Mouse (Mus musculus) midbrain, embryonic 11.5 days (tissue): Measurements from ENCODE around the gene Dnajc27. TPM values are rescaled to one million over a fixed set of nuclear protein-coding genes. Genes with fewer than 3 reads are reported as not detected.

Experiments used
- ATAC-seq: fragments of 200-750 bp; cut with Nextera tagmentation; 2 replicates; pipeline ENCODE4 v1.8.0; 2017; ENCODE audit warnings: moderate TSS enrichment, moderate library complexity; ENCODE audit not compliant: low FRiP score
- DNase-seq: peaks from one replicate; pipeline ENCODE4 v3.0.0; 2015; ENCODE audit warnings: low spot score; ENCODE audit errors: missing footprints
- H3K27ac ChIP-seq: fragments of 300-500 bp; sonication (generic); 2 replicates; pipeline ENCODE4 v1.5.1; 2014; ENCODE audit warnings: low read depth, low read length
- H3K27me3 ChIP-seq: fragments of 300-500 bp; sonication (generic); 2 replicates; pipeline ENCODE4 v1.6.1; 2014; ENCODE audit warnings: mild to moderate bottlenecking, low read length, moderate library complexity, mixed read lengths; ENCODE audit not compliant: control insufficient read depth, insufficient read depth
- H3K36me3 ChIP-seq: fragments of 300-500 bp; sonication (generic); 2 replicates; pipeline ENCODE4 v1.6.1; 2014; ENCODE audit warnings: mild to moderate bottlenecking, low read length, moderate library complexity, mixed read lengths; ENCODE audit not compliant: control insufficient read depth, insufficient read depth
- H3K4me1 ChIP-seq: fragments of 300-500 bp; sonication (generic); 2 replicates; pipeline ENCODE4 v1.6.1; 2014; ENCODE audit warnings: low read length; ENCODE audit not compliant: control insufficient read depth, insufficient read depth
- H3K4me2 ChIP-seq: fragments of 300-500 bp; sonication (generic); 2 replicates; pipeline ENCODE4 v1.6.1; 2014; ENCODE audit warnings: mild to moderate bottlenecking, moderate library complexity
- H3K4me3 ChIP-seq: fragments of 300-500 bp; sonication (generic); 2 replicates; pipeline ENCODE4 v1.5.1; 2014; ENCODE audit warnings: low read depth, low read length
- H3K9ac ChIP-seq: fragments of 300-500 bp; sonication (generic); 2 replicates; pipeline ENCODE4 v1.6.1; 2014; ENCODE audit warnings: low read length
- H3K9me3 ChIP-seq: fragments of 300-500 bp; sonication (generic); 2 replicates; pipeline ENCODE4 v1.6.1; 2016; ENCODE audit warnings: low read length; ENCODE audit not compliant: control insufficient read depth
- WGBS: fragments of 180-500 bp; shearing (Covaris S2); extraction: QIAGEN DNeasy Blood & Tissue Kit; methylation state at CpG from one replicate; pipeline ENCODE4 v1.1.7; 2014; 5-methylcytosine and 5-hydroxymethylcytosine counted together
- polyA plus RNA-seq: library from polyadenylated mRNA; unstranded; fragments of >200 nt; fragmentation: Nextera tagmentation; extraction: Ambion mirVana; gene quantifications from 2 replicates; pipeline ENCODE4 v1.2.1, GENCODE M21; 2014

The Dnajc27 gene
- polyA plus RNA-seq, 1 experiment from 2014 or later = 11.4 TPM

DNA sequence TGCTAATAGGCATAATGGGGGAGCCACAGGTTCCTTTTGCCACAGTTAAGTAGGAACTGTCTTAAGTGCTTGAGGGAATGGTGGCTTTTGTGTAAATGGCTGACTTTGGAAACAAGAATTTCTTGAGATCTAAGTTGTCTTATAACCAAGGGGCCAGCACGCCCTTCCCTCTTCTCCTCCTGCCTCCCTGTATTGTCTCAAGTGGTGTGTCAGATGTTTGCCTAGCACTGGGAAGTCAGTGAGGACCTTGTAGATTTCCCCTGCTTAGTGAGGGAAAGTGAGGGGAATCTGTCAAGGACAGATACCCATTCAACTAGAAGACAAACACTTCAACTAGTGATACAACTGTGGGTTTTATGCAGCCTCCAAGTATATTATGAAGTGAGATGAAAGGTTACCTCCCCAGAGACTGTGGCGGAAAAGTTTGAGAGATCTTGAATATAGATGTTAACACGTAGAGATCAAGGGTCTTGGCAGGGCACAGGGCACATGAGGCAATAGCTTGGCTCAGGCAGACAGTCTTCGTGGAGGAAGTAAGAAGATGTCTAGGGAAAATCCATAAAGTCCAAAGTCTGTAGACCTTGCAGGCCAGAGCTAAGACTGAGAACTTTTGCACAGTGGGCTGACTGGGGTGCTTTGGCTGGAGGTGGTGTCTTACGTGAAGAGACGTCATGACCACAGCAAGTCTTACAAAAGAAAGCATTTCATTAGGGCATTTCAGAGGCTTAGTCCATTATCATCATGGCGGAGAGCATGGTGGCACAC lies 76.7 kb downstream of the Dnajc27 start:
- Histone ChIP-seq H3K9me3 (no peaks in the 10 kb centered on the region), H3K4me3 (no peak overlapping the region), H3K4me1 (no peaks in the 10 kb centered on the region), H3K27ac (no peak overlapping the region), H3K4me2 (no peak overlapping the region), H3K27me3 (no peaks in the 10 kb centered on the region), H3K36me3 (no peaks in the 10 kb centered on the region), H3K9ac (no peak overlapping the region)
- ATAC-seq = no peak
- DNase-seq = peak; percentile 62
- 90% methylated on average over 7 of the region's 7 CpGs for WGBS

Other genes with a start within 250 kb of the Dnajc27 start
- 6.9 and 7.3 TPM in 2 replicates for gene Pomc, start 127.6 kb upstream of the Dnajc27 start, polyA plus RNA-seq
- gene Efr3b, start 43.7 kb upstream of the Dnajc27 start, polyA plus RNA-seq = 11.4 and 11.7 TPM in 2 replicates
- 2.2 and 2.7 TPM in 2 replicates for gene Adcy3, start 50.5 kb downstream of the Dnajc27 start, polyA plus RNA-seq
- 5.8 and 6.5 TPM in 2 replicates for gene Ptrhd1, start 151.4 kb downstream of the Dnajc27 start, polyA plus RNA-seq
- 19.7 and 21.9 TPM in 2 replicates for gene Cenpo, start 151.7 kb downstream of the Dnajc27 start, polyA plus RNA-seq